Mouse (Mus musculus): ENCODE measurements around the gene Runx3.

The Runx3 gene

GRCm38 (mm10) chr4:135151988-135152594, 31.6 kb downstream of the Runx3 start:
- DNase-seq, result no peak

- DNase-seq, result no peak
Observed at GRCm38 (mm10) chr4:135152834-135153259, 32.4 kb downstream of the Runx3 start.

- peak in 1 of 2 experiments; percentile 32 for DNase-seq
Observed at GRCm38 (mm10) chr4:135153260-135154088, 33.0 kb downstream of the Runx3 start.

GRCm38 (mm10) chr4:135154089-135154949, 33.9 kb downstream of the Runx3 start:
- DNase-seq, result peak in 1 of 2 experiments; percentile 30

GRCm38 (mm10) chr4:135155106-135155800, 34.8 kb downstream of the Runx3 start:
- no peak for DNase-seq

GRCm38 (mm10) chr4:135155805-135156469, 35.5 kb downstream of the Runx3 start:
- DNase-seq, result no peak

- DNase-seq, result no peak
Observed at GRCm38 (mm10) chr4:135156531-135156930, 36.1 kb downstream of the Runx3 start.

GRCm38 (mm10) chr4:135157329-135157728, 36.9 kb downstream of the Runx3 start:
- DNase-seq, result no peak

GRCm38 (mm10) chr4:135158724-135159409, 38.4 kb downstream of the Runx3 start:
- no peak for DNase-seq

- DNase-seq, result no peak
Observed at GRCm38 (mm10) chr4:135159663-135160062, 39.2 kb downstream of the Runx3 start.

GRCm38 (mm10) chr4:135160168-135160567, 39.7 kb downstream of the Runx3 start:
- no peak for DNase-seq

- no peak for DNase-seq
Observed at GRCm38 (mm10) chr4:135161441-135161840, 41.0 kb downstream of the Runx3 start.

- no peak for DNase-seq
Observed at GRCm38 (mm10) chr4:135165761-135166160, 45.3 kb downstream of the Runx3 start.

GRCm38 (mm10) chr4:135166413-135167225, 46.2 kb downstream of the Runx3 start:
- no peak for DNase-seq

- no peak for DNase-seq
Observed at GRCm38 (mm10) chr4:135167816-135168527, 47.5 kb downstream of the Runx3 start.

GRCm38 (mm10) chr4:135169096-135169495, 48.6 kb downstream of the Runx3 start:
- DNase-seq, result no peak

GRCm38 (mm10) chr4:135169501-135169900, 49.0 kb downstream of the Runx3 start:
- no peak for DNase-seq

GRCm38 (mm10) chr4:135171304-135171875, 50.9 kb downstream of the Runx3 start:
- DNase-seq, result no peak

GRCm38 (mm10) chr4:135175406-135176120, 55.1 kb downstream of the Runx3 start:
- DNase-seq, result no peak
